Mouse (Mus musculus): ENCODE data around the gene Nlrp9b. TPM values are rescaled to one million over a fixed set of nuclear protein-coding genes. Genes with fewer than 3 reads are reported as not detected.
"Not testable (repeated sequence)": the region's sequence is repeated elsewhere in the genome, so short reads cannot be mapped to it uniquely, and the experiment has no call there.

Gene Nlrp9b
- polyA plus RNA-seq (2012; ENCODE audit: insufficient read depth, insufficient read length, low replicate concordance, missing spikeins), result not detected in 2 replicates

DNA sequence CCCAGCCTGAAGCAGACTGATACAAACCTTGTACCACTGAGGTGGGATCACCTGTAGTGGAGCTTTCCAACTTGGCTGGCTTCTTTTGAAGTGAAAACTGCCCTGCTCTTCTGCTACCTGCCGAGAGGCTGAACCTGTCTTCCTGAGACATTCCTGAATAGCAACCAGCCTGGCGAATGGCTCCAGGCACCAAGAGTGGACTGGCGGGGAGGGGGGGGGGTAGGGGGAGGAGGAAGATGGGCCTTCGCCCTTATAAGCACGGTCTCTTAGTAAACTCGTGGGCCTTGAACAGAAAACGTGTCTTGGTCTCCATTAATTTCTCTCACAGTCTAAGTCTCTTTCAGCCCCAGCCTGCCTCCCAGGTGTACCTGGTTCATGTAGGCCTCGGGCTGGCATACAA, at the start of gene Nlrp9b:
Gene Nlrp9b (plus strand): TSS at position 301 of the 400 bp plus-strand sequence.
- H3K4me1 ChIP-seq (ENCODE audit: control insufficient read depth, insufficient read depth, low read length); H3K27ac ChIP-seq (ENCODE audit: insufficient read depth, low read depth, low read length); H3K4me3 ChIP-seq (ENCODE audit: insufficient read depth, low read depth, low read length): not testable (repeated sequence)
- WGBS, result 76% methylated on average over 8 of the region's 8 CpGs

DNA sequence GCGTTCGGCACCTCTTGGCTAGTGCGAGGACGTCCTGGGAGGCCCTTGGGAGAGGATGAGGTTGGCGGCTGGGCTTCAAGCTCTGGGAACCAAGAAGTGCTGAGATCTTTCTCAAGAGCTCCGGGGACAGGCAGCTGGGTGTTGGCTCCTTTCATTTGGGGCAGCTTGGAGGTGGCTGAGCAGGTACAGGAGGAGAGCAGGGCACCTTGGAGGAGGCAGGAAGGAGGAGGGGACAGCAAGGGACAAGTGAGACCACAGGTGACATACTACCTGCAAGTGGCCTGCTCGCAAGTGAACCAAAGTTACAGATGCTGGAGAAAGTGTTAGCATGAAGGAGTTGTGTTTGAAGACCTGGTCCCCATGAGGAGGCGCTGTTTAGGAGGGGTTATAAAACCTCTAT, 46.6 kb upstream of the Nlrp9b start:
- Histone ChIP-seq H3K4me3 (ENCODE audit: insufficient read depth, low read depth, low read length) (no peak overlapping the region), H3K4me1 (ENCODE audit: control insufficient read depth, insufficient read depth, low read length) (no peaks in the 10 kb centered on the region), H3K27ac (ENCODE audit: insufficient read depth, low read depth, low read length) (no peak overlapping the region)
- WGBS, result 94% methylated on average over 8 of the region's 8 CpGs
- TF ChIP-seq CTCF (IDR thresholded peaks at IDR 0.05; ENCODE audit: insufficient read depth, low read depth, low read length) (no peak), POLR2A (IDR thresholded peaks at IDR 0.05; ENCODE audit: insufficient read depth, low read depth, low read length) (no peak)

DNA sequence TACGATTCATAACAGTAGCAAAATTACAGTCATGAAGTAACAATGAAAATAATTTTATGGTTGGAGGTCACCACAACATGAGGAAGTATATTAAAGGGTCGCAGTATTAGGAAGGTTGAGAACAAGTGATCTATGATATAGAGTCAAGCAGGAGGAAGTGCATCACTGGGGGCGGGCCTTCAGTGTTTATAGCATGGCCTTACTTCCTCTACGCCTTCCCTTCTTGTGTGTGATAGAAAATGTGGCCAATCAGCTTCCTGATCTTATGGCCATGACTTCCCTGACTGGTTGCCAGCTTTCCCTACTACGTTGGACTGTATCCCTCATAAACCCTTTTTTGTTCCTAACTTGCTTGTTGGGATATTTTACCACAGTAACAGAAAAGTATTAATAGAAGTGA, 46.1 kb upstream of the Nlrp9b start:
- TF ChIP-seq POLR2A (IDR thresholded peaks at IDR 0.05; ENCODE audit: insufficient read depth, low read depth, low read length), result no peak
- no peak for TF ChIP-seq CTCF (IDR thresholded peaks at IDR 0.05; ENCODE audit: insufficient read depth, low read depth, low read length)
- Histone ChIP-seq H3K4me3 (ENCODE audit: insufficient read depth, low read depth, low read length) (no peak overlapping the region), H3K4me1 (ENCODE audit: control insufficient read depth, insufficient read depth, low read length) (no peaks in the 10 kb centered on the region), H3K27ac (ENCODE audit: insufficient read depth, low read depth, low read length) (no peak overlapping the region)
- 95% methylated on average over 5 of the region's 5 CpGs for WGBS

DNA sequence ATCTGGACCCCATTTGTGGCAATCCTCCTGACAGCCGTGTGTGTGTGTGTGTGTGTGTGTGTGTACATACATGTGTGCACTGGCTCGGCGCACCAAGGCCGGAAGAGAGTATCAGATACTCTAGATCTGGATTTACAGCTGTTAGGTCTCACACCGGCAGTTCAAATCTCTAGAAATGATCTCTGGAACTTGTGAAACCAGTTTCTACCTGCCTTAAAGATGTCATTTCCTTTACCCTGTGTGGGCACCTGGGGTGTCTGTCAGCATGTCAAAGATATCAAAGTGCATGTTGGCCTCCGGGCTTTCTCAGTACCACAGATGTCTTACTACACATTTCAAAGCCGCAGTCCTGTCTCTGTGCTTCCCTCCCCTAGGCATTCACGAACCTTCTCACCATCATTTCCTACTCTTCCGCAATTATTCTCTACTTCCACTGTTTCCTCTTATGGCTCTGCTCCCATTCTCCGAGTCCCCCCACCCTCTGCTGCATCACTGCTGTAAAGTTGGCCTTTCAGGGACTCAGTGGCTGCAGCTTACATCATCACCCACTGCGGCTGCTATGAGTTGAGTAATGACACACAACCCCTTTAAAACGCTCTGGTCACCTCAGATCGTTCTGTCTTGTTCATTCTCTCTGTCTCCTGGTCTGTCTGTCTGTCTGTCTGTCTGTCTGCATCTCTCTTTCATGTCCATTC, 45.3 kb upstream of the Nlrp9b start:
- Histone ChIP-seq H3K27ac (ENCODE audit: insufficient read depth, low read depth, low read length) (no peak overlapping the region; the same call in 1 of the 2 replicates), H3K4me1 (ENCODE audit: control insufficient read depth, insufficient read depth, low read length) (no peaks in the 10 kb centered on the region), H3K4me3 (ENCODE audit: insufficient read depth, low read depth, low read length) (no peak overlapping the region)
- TF ChIP-seq CTCF (IDR thresholded peaks at IDR 0.05; ENCODE audit: insufficient read depth, low read depth, low read length) (no peak), POLR2A (IDR thresholded peaks at IDR 0.05; ENCODE audit: insufficient read depth, low read depth, low read length) (no peak)
- WGBS, result 88% methylated on average over 13 of the region's 13 CpGs

DNA sequence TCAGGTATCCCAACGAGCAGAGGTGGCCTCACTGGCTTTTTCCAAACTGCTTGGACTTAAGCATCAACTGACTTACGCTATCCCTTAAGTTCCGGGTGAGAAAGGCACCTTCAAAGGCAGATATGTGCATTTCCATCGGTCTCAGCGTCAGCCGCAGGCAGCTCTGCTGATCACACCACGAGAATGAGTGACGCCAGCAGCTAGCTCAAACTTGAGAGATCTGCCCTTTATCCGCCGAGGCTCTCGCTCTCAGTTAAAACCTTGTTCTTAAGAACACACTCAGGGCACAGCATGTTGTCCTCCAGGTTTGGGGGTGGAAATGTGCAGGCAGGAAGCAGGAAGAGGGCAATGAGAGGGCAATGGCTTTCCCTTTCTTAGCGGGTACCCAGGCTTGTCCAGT, 42.3 kb upstream of the Nlrp9b start:
- H3K4me1 ChIP-seq (ENCODE audit: control insufficient read depth, insufficient read depth, low read length), result no peaks in the 10 kb centered on the region
- H3K4me3 ChIP-seq (ENCODE audit: insufficient read depth, low read depth, low read length), result no peak overlapping the region
- no peak for TF ChIP-seq POLR2A (IDR thresholded peaks at IDR 0.05; ENCODE audit: insufficient read depth, low read depth, low read length)
- TF ChIP-seq CTCF (IDR thresholded peaks at IDR 0.05; ENCODE audit: insufficient read depth, low read depth, low read length), result no peak
- 85% methylated on average over 12 of the region's 12 CpGs for WGBS
- no peak overlapping the region for H3K27ac ChIP-seq (ENCODE audit: insufficient read depth, low read depth, low read length)

DNA sequence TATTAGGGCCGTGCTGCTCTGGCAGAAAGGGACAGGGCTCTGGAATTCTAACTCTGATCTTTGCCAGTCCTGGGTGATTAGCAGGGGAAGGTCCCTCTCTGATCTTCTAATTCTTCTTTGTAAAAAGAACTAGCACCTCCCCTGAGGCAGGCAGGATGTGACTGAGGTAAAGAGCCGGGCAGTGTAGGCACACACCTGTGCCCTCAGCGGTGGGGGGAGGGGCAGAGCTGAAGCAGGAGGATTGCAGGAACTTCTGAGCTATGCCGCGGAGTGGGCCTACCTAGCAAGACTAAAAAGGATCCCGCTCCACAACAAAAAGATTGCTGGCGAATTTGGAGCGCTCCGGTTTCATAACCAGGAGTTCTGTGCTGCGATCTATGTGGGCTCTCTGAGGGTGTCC, 41.3 kb upstream of the Nlrp9b start:
- 65% methylated on average over 10 of the region's 10 CpGs for WGBS
- Histone ChIP-seq H3K27ac (ENCODE audit: insufficient read depth, low read depth, low read length) (no peak overlapping the region), H3K4me3 (ENCODE audit: insufficient read depth, low read depth, low read length) (no peak overlapping the region), H3K4me1 (ENCODE audit: control insufficient read depth, insufficient read depth, low read length) (no peaks in the 10 kb centered on the region)
- TF ChIP-seq CTCF (IDR thresholded peaks at IDR 0.05; ENCODE audit: insufficient read depth, low read depth, low read length) (no peak), POLR2A (IDR thresholded peaks at IDR 0.05; ENCODE audit: insufficient read depth, low read depth, low read length) (no peak)

DNA sequence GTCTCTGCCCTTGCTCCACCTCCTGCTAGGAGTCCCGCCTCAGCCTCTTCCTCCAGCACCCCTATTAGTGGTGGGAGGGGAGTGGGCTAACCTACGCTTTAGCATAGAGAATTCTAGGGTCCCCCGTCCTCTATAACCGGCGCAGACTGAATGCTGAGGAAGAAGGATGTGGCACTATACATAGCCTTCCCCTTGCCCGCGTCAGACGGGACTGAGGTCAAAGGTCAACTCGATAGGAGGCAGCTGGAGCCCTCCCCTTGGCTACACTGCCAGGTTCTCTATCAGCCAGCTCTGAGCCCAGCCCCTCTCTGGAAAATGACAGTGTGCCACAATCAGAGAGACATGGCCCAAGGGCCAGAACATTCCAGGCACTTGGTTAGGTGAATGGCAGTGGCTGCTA, 40.7 kb upstream of the Nlrp9b start, which contains the start of gene Igsf23:
Gene Igsf23 (minus strand): TSS at position 168 of the 400 bp plus-strand sequence.
- WGBS, result 65% methylated on average over 9 of the region's 9 CpGs
- no peak for TF ChIP-seq POLR2A (IDR thresholded peaks at IDR 0.05; ENCODE audit: insufficient read depth, low read depth, low read length)
- TF ChIP-seq CTCF (IDR thresholded peaks at IDR 0.05; ENCODE audit: insufficient read depth, low read depth, low read length), result no peak

DNA sequence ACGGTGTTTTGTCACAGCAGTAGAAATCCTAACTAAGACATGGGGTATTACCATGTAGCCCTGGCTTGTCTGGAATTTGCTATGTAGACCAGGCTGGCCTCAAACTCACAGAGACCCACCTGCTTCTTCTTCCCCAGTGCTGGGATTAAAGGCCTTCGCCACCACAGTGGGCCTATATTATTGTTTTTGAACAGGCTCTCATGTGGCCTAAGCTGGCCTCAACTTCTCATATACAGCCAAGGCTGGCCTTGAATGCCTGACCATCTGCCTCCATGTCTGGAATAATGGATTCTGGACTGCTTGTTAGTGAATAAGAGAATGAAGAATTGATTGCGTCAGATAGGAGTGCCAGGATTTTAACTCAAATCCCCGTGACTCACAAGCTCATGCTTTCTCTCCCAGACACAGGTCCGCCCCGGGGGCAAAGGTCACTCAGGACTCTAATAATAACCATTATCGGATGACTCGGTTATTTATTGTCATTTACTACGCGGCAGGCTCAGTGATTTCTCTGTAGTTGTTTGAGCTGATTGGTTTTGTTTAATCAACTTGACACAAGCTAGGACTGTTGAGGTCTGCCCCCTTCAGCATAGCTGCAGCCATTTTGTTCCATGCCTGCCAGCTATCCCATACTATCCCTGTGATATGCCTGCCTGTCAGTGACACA, 38.8 kb upstream of the Nlrp9b start:
- no peak for TF ChIP-seq CTCF (IDR thresholded peaks at IDR 0.05; ENCODE audit: insufficient read depth, low read depth, low read length)
- no peak for TF ChIP-seq POLR2A (IDR thresholded peaks at IDR 0.05; ENCODE audit: insufficient read depth, low read depth, low read length)
- Histone ChIP-seq H3K4me1 (ENCODE audit: control insufficient read depth, insufficient read depth, low read length) (no peaks in the 10 kb centered on the region), H3K27ac (ENCODE audit: insufficient read depth, low read depth, low read length) (no peak overlapping the region), H3K4me3 (ENCODE audit: insufficient read depth, low read depth, low read length) (no peak overlapping the region)
- WGBS, result 77% methylated on average over 10 of the region's 10 CpGs

More for the DNA sequence above, 40.7 kb upstream of the Nlrp9b start, which contains the start of gene Igsf23:
- no peak within 1 kb of the TSS for H3K4me3 ChIP-seq (ENCODE audit: insufficient read depth, low read depth, low read length)
- no peaks in the 10 kb centered on the region for H3K4me1 ChIP-seq (ENCODE audit: control insufficient read depth, insufficient read depth, low read length)
- H3K27ac ChIP-seq (ENCODE audit: insufficient read depth, low read depth, low read length), result no peak within 1 kb of the TSS

DNA sequence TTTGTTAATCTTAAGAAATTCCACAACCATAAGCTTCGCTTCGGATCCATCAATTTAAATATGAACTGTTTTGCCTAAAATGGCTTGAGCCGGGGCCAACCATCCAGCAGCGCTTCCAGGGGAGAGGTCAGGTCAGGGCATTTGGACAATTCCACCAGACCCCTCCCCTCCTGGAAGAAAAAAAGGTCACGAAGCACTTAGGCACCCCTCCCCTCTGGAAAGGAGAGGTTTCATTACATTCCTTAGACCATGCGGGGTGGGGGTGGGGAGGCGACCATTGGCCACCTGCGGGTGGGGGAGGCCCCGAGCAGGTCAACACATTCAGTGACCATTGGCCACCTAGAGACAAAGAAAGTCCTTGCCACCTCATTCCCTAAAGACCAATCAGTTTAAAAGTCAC, 38.2 kb upstream of the Nlrp9b start:
- Histone ChIP-seq H3K4me1 (ENCODE audit: control insufficient read depth, insufficient read depth, low read length) (no peaks in the 10 kb centered on the region), H3K27ac (ENCODE audit: insufficient read depth, low read depth, low read length) (no peak overlapping the region), H3K4me3 (ENCODE audit: insufficient read depth, low read depth, low read length) (no peak overlapping the region)
- no peak for TF ChIP-seq POLR2A (IDR thresholded peaks at IDR 0.05; ENCODE audit: insufficient read depth, low read depth, low read length)
- TF ChIP-seq CTCF (IDR thresholded peaks at IDR 0.05; ENCODE audit: insufficient read depth, low read depth, low read length), result no peak
- WGBS, result 56% methylated on average over 9 of the region's 9 CpGs
